Mouse (Mus musculus) lung, postnatal 14 days (tissue): Measurements from ENCODE around the gene Atp5g1.
A peak's percentile ranks its signal among the peaks of the same experiment; 100 is the strongest.
"Not testable (repeated sequence)": the region's sequence is repeated elsewhere in the genome, so short reads cannot be mapped to it uniquely, and the experiment has no call there.

Experiments used
- DNase-seq: peaks from one replicate; pipeline ENCODE4 v3.0.0; 2021

Gene Atp5g1

GRCm38 (mm10) chr11:96075509-96076220 is at the start of gene Atp5g1:
Gene Atp5g1 (minus strand): TSS chr11:96075670.
- DNase-seq: peak; percentile 97

DNA sequence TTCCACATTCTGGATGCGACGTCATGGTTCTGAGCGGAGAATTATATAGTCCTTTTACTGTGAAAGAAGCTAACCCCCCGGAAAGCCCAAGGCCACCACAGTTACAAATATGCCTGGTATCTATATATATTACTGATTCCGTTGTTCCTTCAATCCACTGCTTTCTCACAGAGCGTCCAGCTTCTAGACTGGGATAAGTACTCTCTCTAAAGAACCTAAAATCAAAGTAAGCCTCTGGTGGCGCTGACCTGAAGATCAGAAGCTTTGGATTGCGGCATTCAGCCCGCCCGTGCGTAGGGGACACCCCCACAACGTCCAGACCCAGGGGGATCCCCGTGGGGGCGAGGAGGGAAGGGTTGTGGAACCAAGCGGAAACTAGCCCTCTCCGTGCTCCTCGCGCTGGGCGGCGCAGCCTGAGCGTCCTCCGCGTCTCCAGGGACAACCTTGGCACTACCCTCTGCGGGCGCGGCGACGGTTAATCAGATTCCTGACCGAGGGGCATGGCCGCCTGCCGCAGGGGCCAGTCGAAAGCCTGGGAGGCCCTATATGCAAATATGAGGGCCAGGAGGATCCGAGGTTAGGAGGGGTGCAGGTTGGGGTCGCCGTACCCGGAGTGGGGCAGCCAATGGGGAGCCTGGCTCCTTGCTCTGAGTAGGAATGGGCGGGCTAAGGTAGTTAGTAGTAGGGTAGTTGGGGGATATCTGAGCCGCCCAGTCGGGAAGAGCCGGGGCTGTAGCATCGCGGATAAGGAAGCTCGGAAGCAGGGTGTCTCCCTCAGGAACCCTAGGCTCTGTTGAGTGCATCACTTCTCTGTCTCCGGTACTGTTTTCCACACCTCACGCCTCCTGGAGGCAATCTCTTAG is 48.8 kb upstream of the Atp5g1 start:
- DNase-seq: peak; percentile 17

GRCm38 (mm10) chr11:96122806-96123205 is 47.3 kb upstream of the Atp5g1 start:
- DNase-seq: not testable (repeated sequence)

GRCm38 (mm10) chr11:96119401-96119800 is 43.9 kb upstream of the Atp5g1 start:
- no peak for DNase-seq

DNA sequence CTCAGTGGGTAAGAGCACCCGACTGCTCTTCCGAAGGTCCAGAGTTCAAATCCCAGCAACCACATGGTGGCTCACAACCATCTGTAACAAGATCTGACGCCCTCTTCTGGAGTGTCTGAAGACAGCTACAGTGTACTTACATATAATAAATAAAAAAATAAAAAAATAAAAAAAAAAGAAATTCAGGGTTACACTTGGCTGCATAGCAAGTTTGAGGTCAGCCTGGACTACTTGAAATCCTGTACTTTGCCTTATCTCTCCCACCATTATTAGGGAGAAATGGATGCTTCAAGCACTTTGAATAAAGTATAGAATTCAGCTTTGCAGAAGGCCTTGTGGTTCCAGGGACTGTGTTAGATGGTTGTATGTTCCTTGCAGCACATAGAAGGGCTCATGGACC is 41.5 kb upstream of the Atp5g1 start:
- DNase-seq: not testable (repeated sequence)

GRCm38 (mm10) chr11:96116116-96116515 is 40.6 kb upstream of the Atp5g1 start:
- DNase-seq: no peak

- DNase-seq: no peak
Observed at GRCm38 (mm10) chr11:96115416-96115815, 39.9 kb upstream of the Atp5g1 start.

GRCm38 (mm10) chr11:96114077-96114476 is 38.6 kb upstream of the Atp5g1 start:
- DNase-seq: no peak

- DNase-seq: no peak
Observed at GRCm38 (mm10) chr11:96111751-96112150, 36.3 kb upstream of the Atp5g1 start, which contains the start of gene Calcoco2. Gene Calcoco2 (minus strand): TSS chr11:96111964.

DNA sequence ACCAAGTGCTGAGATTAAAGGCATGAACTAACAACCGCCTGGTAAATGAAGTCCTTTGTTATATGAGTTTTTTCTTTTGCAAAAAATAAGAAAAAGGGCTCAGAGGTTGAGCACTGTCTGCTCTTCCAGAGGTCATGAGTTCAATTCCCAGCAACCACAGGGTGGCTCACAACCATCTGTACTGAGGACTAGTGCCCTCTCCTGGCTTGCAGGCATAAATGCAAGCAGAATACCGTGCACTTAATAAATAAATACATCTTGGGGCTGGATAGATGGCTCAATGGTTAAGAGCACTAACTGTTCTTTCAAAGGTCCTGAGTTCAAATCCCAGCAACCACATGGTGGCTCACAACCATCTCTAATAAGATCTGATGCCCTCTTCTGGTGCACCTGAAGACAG is 35.5 kb upstream of the Atp5g1 start:
- DNase-seq: not testable (repeated sequence)

DNA sequence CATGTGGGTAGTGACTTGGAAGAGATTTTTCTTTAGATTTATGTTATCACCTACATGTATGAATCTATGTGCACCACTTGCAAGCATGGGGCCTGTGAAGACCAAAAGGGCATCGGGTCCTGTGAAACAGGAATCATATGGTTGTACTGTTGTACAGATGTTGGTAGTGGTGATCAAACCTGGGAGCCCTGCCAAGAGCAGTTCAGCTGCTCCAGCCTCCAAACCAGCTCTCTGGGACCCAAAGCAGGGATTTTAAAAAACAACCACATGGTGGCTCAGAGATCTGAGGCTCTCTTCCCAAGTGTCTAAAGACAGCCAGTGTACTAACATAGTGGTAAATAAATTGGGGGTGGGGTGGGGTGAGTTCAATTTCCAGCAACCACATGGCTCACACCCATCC is 32.9 kb upstream of the Atp5g1 start:
- DNase-seq: no peak

- peak; percentile 53 for DNase-seq
Observed at GRCm38 (mm10) chr11:96093361-96093760, 17.9 kb upstream of the Atp5g1 start.

GRCm38 (mm10) chr11:96092674-96093291 is 17.3 kb upstream of the Atp5g1 start:
- no peak for DNase-seq

- peak; percentile 9 for DNase-seq
Observed at GRCm38 (mm10) chr11:96091073-96091472, 15.6 kb upstream of the Atp5g1 start.

- DNase-seq: no peak
Observed at GRCm38 (mm10) chr11:96087981-96088380, 12.5 kb upstream of the Atp5g1 start.

GRCm38 (mm10) chr11:96082682-96083081 is 7.2 kb upstream of the Atp5g1 start:
- no peak for DNase-seq

GRCm38 (mm10) chr11:96080736-96081135 is 5.3 kb upstream of the Atp5g1 start:
- no peak for DNase-seq

GRCm38 (mm10) chr11:96076221-96077105 is 993 bp upstream of the Atp5g1 start:
- DNase-seq: no peak

GRCm38 (mm10) chr11:96075177-96075508 is 327 bp downstream of the Atp5g1 start:
- DNase-seq: peak; percentile 7

GRCm38 (mm10) chr11:96074351-96075176 is 906 bp downstream of the Atp5g1 start:
- no peak for DNase-seq

GRCm38 (mm10) chr11:96073295-96073993 is 2.0 kb downstream of the Atp5g1 start:
- DNase-seq: no peak
